Mouse (Mus musculus) heart, postnatal 14 days (tissue): ENCODE data around the gene Cyb561d1. TPM values are rescaled to one million over a fixed set of nuclear protein-coding genes. Genes with fewer than 3 reads are reported as not detected.

Experiments
- total RNA-seq, 2 experiments: library from RNA; stranded (reverse); gene quantifications; 2 replicates each; pipeline ENCODE4 v1.2.3; 2021

Gene Cyb561d1
- total RNA-seq, 2 experiments from 2014 or later: 5.0 to 5.1 TPM

Other genes starting within 250 kb of the Cyb561d1 start
- gene Gstm3, start 231.9 kb downstream of the Cyb561d1 start, total RNA-seq: not detected
- gene Gstm2, start 214.8 kb downstream of the Cyb561d1 start, total RNA-seq: 10 to 100 TPM; 53.0 to 70.5 TPM
- 100 to 1,000 TPM in 1 of 2 experiments, 10 to 100 TPM in 1; 94.2 to 113 TPM for gene Gstm1, start 183.2 kb downstream of the Cyb561d1 start, total RNA-seq
- 10 to 100 TPM in 1 of 2 experiments, 1 to 10 TPM in 1; 9.2 to 10.1 TPM for gene Gstm4, start 156.3 kb downstream of the Cyb561d1 start, total RNA-seq
- gene Ampd2, start 114.6 kb downstream of the Cyb561d1 start, total RNA-seq: 1 to 10 TPM; 7.5 to 8.7 TPM
- gene Gnat2, start 108.4 kb downstream of the Cyb561d1 start, total RNA-seq: under 1 TPM in 1 of 2 experiments, not detected in 1; 0.34 TPM
- 10 to 100 TPM; 25.0 to 30.2 TPM for gene Gnai3, start 55.1 kb downstream of the Cyb561d1 start, total RNA-seq
- gene Gpr61, start 46.3 kb downstream of the Cyb561d1 start, total RNA-seq: not detected
- 10 to 100 TPM in 1 of 2 experiments, 1 to 10 TPM in 1; 9.0 to 10.1 TPM for gene Amigo1, start 14.9 kb downstream of the Cyb561d1 start, total RNA-seq
- 1 to 10 TPM; 2.9 to 3.0 TPM for gene Atxn7l2, start 9.7 kb upstream of the Cyb561d1 start, total RNA-seq
- gene Sypl2, start 25.4 kb upstream of the Cyb561d1 start, total RNA-seq: under 1 TPM; 0.36 to 0.46 TPM
- 10 to 100 TPM; 58.9 to 62.4 TPM for gene Psma5, start 55.7 kb upstream of the Cyb561d1 start, total RNA-seq
- 10 to 100 TPM; 19.8 to 24.1 TPM for gene Sort1, start 82.9 kb upstream of the Cyb561d1 start, total RNA-seq
- 10 to 100 TPM; 18.9 to 53.7 TPM for gene Mybphl, start 163.7 kb upstream of the Cyb561d1 start, total RNA-seq
- 1 to 10 TPM; 1.1 to 1.7 TPM for gene Psrc1, start 182.6 kb upstream of the Cyb561d1 start, total RNA-seq
- gene Celsr2, start 214.3 kb upstream of the Cyb561d1 start, total RNA-seq: 1 to 10 TPM; 5.4 to 5.9 TPM
- gene Sars, start 244.0 kb upstream of the Cyb561d1 start, total RNA-seq: 10 to 100 TPM; 77.8 to 81.7 TPM